Mouse (Mus musculus): ENCODE measurements around the gene Elmo2. TPM values are rescaled to one million over a fixed set of nuclear protein-coding genes. Genes with fewer than 3 reads are reported as not detected.

Gene Elmo2
- total RNA-seq, 2 experiments from 2014 or later = 14.8 to 21.1 TPM

DNA sequence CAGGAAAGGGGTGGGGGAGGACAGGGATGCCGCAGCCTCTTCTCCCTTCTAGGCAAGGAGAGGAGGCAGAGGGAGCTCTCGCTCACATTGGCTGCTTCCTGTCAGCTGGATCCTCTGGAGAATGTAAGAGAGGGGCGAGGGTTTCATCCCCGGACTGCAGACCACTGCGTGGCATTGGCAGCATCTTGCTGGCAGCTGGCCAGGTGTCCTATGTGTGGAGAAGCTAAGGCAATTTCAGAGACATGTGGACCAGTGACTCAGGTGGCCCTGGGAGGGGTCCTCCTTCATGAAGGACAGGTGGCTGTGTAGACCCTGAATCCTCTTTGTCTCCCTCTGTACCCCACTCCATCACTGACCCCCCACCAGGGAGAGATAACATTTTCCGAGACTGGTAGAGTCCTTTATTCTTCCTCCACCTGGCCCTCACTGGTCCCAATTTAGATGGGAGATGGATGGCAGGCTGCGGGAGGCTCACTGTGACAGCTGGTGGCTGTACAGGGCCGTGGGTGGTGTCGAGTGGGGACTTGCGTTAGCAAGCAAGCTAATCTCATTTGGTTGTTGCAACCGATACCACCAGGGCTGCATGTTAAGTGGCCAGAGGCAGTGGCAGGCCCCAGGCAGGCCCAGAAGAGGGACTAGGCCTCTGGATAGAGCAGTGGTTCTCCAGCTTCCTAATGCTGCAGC is 69.0 kb downstream of the Elmo2 start:
- DNase-seq = no peak

GRCm38 (mm10) chr2:165256213-165256612 is 70.1 kb downstream of the Elmo2 start:
- no peak for DNase-seq

- no peak for DNase-seq
Measured at GRCm38 (mm10) chr2:165253867-165254266, 72.4 kb downstream of the Elmo2 start.

- DNase-seq = no peak
Measured at GRCm38 (mm10) chr2:165253269-165253668, 73.0 kb downstream of the Elmo2 start.

DNA sequence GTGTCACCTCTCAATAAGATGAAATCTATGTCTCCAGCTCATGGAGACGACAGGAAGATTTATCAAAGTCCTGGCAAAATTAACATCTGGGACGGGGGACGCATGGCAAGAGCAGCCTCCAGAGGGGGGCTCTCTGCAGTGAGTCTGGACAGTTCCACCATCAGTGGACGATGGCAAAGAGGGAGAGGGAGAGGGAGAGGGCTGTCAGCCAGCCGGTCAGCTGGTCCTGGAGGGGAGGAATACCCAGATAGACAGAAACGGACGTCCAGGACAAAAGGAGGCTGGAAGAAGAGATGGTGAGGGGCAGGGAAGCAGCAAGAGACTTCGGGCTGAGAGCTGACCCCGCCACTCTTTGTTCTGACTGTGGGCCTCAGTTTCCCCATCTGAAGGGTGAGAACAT is 73.5 kb downstream of the Elmo2 start:
- no peak for DNase-seq

DNA sequence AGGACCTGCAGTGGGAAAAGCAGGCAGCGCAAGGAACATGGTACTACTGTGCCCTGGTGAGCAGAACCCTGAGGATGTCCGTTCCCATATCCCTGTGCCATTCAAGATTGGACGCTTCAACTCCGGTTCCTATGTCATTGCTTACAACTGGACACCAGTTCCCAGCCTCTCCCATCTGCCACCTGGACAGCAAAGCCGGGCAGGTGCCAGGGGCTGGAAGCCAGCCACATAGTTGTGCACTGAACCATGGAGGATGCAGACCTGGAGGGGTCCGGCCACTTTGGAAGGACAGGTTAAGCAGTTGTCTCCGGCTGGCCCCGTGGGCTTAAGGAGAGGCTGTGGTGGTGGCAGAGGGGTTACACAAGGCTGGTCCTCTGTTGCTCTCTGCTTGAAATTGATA is 73.9 kb downstream of the Elmo2 start:
- no peak for DNase-seq

- no peak for DNase-seq
Measured at GRCm38 (mm10) chr2:165250903-165251302, 75.4 kb downstream of the Elmo2 start.

DNA sequence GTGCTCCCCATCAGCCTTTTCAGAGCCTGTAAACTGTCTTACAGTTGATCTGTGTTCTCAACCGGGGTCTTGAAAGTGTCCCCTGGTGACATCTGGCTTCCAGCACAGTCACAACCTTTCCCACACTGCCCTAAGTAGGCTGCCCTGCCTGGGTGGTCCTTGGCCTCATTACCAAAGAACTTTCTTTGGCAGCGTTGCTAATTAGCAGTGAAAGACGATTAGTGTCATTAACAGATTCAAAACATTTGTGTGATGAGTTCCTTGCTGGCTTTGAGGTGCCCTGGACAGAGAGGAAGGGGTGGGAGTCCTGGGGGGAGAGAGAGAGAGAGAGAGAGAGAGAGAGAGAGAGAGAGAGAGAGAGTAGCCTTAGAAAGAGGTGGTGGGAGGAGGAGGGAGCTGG is 77.3 kb downstream of the Elmo2 start:
- DNase-seq = no peak

GRCm38 (mm10) chr2:165246349-165246748 is 79.9 kb downstream of the Elmo2 start:
- no peak for DNase-seq

- DNase-seq = no peak
Measured at GRCm38 (mm10) chr2:165243122-165243720, 83.1 kb downstream of the Elmo2 start.

GRCm38 (mm10) chr2:165242575-165242974 is 83.7 kb downstream of the Elmo2 start:
- no peak for DNase-seq

DNA sequence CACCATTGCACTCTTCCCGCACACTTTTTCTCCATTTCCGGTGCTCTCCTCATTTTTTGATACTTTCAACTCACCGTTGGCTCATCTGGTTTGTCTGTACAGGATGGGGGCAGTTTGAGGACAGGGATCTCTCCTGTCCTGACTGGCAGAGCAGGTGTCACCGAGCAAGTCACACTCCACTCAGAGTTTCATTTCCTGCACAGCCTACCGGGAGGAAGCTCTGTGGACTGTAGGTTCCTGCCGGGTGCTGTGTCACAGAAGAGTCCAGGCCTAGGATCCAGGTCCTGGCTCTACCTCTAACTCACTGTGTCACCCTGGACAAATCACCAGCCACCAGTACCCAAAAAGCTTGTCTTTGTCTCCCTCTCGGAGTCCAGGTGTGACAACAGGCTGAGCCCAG is 84.5 kb downstream of the Elmo2 start:
- DNase-seq = no peak

- no peak for DNase-seq
Measured at GRCm38 (mm10) chr2:165240371-165240770, 85.9 kb downstream of the Elmo2 start.

GRCm38 (mm10) chr2:165239533-165240144 is 86.6 kb downstream of the Elmo2 start:
- no peak for DNase-seq

DNA sequence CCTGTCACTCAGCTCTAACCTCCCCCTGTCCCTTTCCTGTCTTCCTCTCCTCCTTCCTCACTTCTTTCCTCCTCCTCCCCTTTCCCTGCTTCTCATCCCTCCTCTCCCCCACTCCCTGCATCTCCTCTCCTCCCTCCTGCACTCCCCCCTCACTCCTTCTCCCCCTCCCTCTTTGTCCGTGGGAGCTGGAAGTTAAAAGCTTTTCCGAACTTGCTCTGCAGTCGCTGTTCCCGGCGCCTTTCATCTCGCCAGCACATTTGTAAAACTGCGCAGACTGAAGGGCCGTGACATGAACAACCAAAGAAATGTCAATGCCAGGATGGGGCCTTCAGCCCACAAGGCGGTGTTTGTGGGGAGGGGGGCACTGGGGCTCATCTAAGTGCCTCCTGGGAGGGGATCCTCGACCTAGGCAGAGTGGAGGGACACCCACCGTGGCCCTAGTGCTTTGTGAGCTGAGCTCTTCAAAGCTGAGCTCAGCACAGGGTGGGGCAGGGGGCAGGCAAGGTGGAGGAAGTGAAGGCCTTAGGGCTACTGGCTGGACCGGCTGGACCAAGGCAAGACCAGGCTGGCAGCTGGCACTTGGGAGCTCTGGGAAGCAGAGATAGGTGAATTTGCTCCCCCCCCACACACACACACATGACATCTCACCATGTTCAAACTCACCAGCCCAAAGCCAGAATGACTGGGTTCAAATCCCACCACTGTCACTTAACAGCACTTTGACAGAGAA is 87.7 kb downstream of the Elmo2 start:
- no peak for DNase-seq

Other genes with a start within 250 kb of the Elmo2 start
- gene 1700025C18Rik, start 235.7 kb downstream of the Elmo2 start, total RNA-seq (2021) = not detected
- gene Cdh22, start 91.6 kb downstream of the Elmo2 start, total RNA-seq (2021) = 1 to 10 TPM in 1 of 2 experiments, under 1 TPM in 1; 0.52 to 1.0 TPM
- gene Slc35c2, start 38.6 kb downstream of the Elmo2 start, total RNA-seq (2021) = 10 to 100 TPM; 16.3 to 18.0 TPM
- not detected for gene Zfp663, start 42.2 kb upstream of the Elmo2 start, total RNA-seq (2021)
- gene Zfp334, start 61.8 kb upstream of the Elmo2 start, total RNA-seq (2021) = 1 to 10 TPM; 2.3 to 2.5 TPM
- not detected for gene Ocstamp, start 73.9 kb upstream of the Elmo2 start, total RNA-seq (2021)
- under 1 TPM; 0.25 to 0.31 TPM for gene Slc13a3, start 146.8 kb upstream of the Elmo2 start, total RNA-seq (2021)
- gene Trp53rka, start 166.8 kb upstream of the Elmo2 start, total RNA-seq (2021) = 10 to 100 TPM; 10.5 to 12.6 TPM
- gene Slc2a10, start 177.3 kb upstream of the Elmo2 start, total RNA-seq (2021) = 1 to 10 TPM; 5.7 to 7.0 TPM